Mouse (Mus musculus) layer of hippocampus, adult 18-20 months (tissue): ENCODE results near the gene Hcar1. TPM values are rescaled to one million over a fixed set of nuclear protein-coding genes. Genes with fewer than 3 reads are reported as not detected.

Experiments
- DNase-seq, 2 experiments: peaks; one replicate each; pipeline ENCODE4 v3.0.0; 2022; ENCODE audit warnings: low spot score in 2 of 2
- total RNA-seq, 2 experiments: library from RNA; stranded (reverse); gene quantifications; 2 replicates each; pipeline ENCODE4 v1.2.3; 2021

The Hcar1 gene
- total RNA-seq, 2 experiments from 2014 or later, result 0.74 to 0.86 TPM

GRCm38 (mm10) chr5:123865365-123865764 lies 14.5 kb downstream of the Hcar1 start, which contains the start of gene Hcar2:
Gene Hcar2, minus strand, starts transcription at chr5:123865499.
- no peak for DNase-seq

- no peak for DNase-seq
Measured at GRCm38 (mm10) chr5:123863934-123864333, 15.9 kb downstream of the Hcar1 start.

- no peak for DNase-seq
Measured at GRCm38 (mm10) chr5:123862374-123863350, 17.2 kb downstream of the Hcar1 start.

GRCm38 (mm10) chr5:123858798-123859197 lies 21.0 kb downstream of the Hcar1 start:
- no peak for DNase-seq

GRCm38 (mm10) chr5:123854511-123854910 lies 25.3 kb downstream of the Hcar1 start:
- no peak for DNase-seq

GRCm38 (mm10) chr5:123853877-123854504 lies 25.8 kb downstream of the Hcar1 start:
- no peak for DNase-seq

GRCm38 (mm10) chr5:123851398-123851797 lies 28.4 kb downstream of the Hcar1 start:
- DNase-seq, result no peak

GRCm38 (mm10) chr5:123844316-123844715 lies 35.5 kb downstream of the Hcar1 start:
- DNase-seq, result no peak

GRCm38 (mm10) chr5:123843816-123844215 lies 36.0 kb downstream of the Hcar1 start:
- DNase-seq, result no peak

GRCm38 (mm10) chr5:123842935-123843282 lies 36.9 kb downstream of the Hcar1 start:
- no peak for DNase-seq

GRCm38 (mm10) chr5:123842221-123842934 lies 37.4 kb downstream of the Hcar1 start:
- DNase-seq, result no peak

- DNase-seq, result no peak
Measured at GRCm38 (mm10) chr5:123837371-123837770, 42.4 kb downstream of the Hcar1 start.

- no peak for DNase-seq
Measured at GRCm38 (mm10) chr5:123834836-123835235, 45.0 kb downstream of the Hcar1 start.

GRCm38 (mm10) chr5:123832309-123832708 lies 47.5 kb downstream of the Hcar1 start:
- DNase-seq, result no peak

- peak in 1 of 2 experiments; percentile 67 for DNase-seq
Measured at GRCm38 (mm10) chr5:123827659-123828091, 52.1 kb downstream of the Hcar1 start.

Other genes starting within 250 kb of the Hcar1 start
- gene Clip1, start 195.4 kb downstream of the Hcar1 start, total RNA-seq, result 100 to 1,000 TPM; 127 to 137 TPM
- 10 to 100 TPM; 51.1 to 55.8 TPM for gene Zcchc8, start 158.9 kb downstream of the Hcar1 start, total RNA-seq
- gene Rsrc2, start 130.6 kb downstream of the Hcar1 start, total RNA-seq, result 10 to 100 TPM; 97.4 to 99.3 TPM
- gene Kntc1, start 130.3 kb downstream of the Hcar1 start, total RNA-seq, result 1 to 10 TPM; 1.8 to 3.5 TPM
- gene Hcar2, start 14.5 kb downstream of the Hcar1 start, total RNA-seq, result under 1 TPM in 1 of 2 experiments, not detected in 1; 0.27 TPM
- gene Denr, start 27.2 kb upstream of the Hcar1 start, total RNA-seq, result 10 to 100 TPM; 64.9 TPM
- gene Gm43518, start 47.4 kb upstream of the Hcar1 start, total RNA-seq, result 1 to 10 TPM in 1 of 2 experiments, not detected in 1; 1.6 TPM
- 1 to 10 TPM; 1.3 to 2.4 TPM for gene Ccdc62, start 50.7 kb upstream of the Hcar1 start, total RNA-seq
- gene Hip1r, start 93.6 kb upstream of the Hcar1 start, total RNA-seq, result 10 to 100 TPM; 46.3 to 48.5 TPM
- gene Vps37b, start 152.2 kb upstream of the Hcar1 start, total RNA-seq, result 10 to 100 TPM; 38.0 to 43.9 TPM
- gene Abcb9, start 215.8 kb upstream of the Hcar1 start, total RNA-seq, result 10 to 100 TPM; 30.6 to 33.4 TPM
- 10 to 100 TPM; 34.4 to 35.3 TPM for gene Ogfod2, start 232.3 kb upstream of the Hcar1 start, total RNA-seq
- 10 to 100 TPM; 48.3 to 54.6 TPM for gene Arl6ip4, start 236.1 kb upstream of the Hcar1 start, total RNA-seq